Mouse (Mus musculus): ENCODE data around the gene Nrm. TPM values are rescaled to one million over a fixed set of nuclear protein-coding genes. Genes with fewer than 3 reads are reported as not detected.

The Nrm gene
- total RNA-seq, 2 experiments from 2014 or later: 82.8 to 114 TPM

DNA sequence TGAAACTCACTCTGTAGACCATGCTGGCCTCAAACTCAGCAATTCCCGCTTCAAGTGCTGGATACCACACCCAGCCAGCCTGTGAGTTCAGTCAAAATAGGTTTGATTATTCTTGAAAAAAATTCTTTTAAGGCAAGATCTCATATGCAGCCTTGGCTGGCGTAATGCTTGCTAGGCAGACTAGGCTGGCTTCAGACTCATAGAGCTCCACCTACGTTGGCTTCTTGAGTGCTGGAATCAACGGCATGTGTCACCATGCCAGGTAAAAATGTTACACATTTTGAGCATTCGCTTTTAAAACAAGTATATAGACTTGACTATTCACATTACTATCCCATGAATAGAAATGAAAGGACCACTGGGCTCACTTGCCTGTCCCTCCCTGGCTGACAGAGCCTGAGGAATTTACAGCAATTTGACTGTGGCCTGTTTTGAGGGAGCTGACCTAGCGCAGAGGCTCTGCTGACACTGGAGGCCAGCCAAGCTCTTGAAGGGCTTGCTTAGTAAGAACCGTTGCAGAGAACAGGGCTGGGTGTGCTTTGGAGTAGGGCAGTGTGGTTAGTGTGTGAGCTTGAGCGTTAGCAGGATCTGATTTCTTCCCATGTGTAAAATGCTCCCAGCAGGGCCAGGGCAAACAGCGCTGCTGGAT lies 42.3 kb downstream of the Nrm start:
- peak; percentile 30; the same call in 1 of the 2 replicates for ATAC-seq (ENCODE audit: poor library complexity, severe bottlenecking)

DNA sequence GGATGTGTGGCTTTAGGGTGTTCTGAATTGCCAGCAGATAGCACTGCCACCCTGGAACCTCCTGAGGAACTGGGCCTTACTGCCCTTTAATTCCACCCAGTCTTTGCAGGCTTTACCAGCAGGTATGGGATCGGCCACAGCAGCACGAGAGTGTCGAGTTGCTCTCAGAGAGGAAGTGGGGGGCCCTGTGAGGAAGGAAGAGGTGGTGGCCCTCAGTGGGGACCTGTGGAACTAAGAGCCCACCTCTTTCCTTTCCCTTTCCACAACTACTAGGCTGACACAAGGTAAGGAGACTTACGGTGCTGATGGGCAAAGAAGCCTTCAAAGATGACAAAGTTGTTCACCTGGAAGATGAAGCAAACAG lies 42.9 kb downstream of the Nrm start:
- ATAC-seq (ENCODE audit: poor library complexity, severe bottlenecking): 0 out of 2 replicates have a peak, but pooled peaks have one; percentile 24

DNA sequence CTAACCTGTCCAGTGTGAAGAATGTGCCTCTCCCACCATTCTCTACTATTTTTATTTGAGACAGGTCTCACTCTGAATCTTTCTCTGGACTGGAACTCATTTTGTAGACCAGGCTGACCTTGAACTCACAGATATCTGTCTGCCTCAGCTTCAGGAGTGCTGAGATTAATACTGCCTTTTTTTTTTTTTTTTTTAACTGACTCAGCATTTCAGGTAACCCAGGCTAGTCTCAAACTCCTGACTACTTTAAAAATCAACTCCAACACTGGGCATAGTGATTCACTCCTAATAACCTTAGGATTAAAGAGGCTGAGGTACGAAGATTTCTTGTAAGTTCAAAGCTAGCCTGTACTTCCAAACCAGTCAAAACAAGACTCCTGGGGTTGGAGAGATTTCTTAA lies 44.5 kb downstream of the Nrm start:
- no peak for ATAC-seq (ENCODE audit: poor library complexity, severe bottlenecking)

DNA sequence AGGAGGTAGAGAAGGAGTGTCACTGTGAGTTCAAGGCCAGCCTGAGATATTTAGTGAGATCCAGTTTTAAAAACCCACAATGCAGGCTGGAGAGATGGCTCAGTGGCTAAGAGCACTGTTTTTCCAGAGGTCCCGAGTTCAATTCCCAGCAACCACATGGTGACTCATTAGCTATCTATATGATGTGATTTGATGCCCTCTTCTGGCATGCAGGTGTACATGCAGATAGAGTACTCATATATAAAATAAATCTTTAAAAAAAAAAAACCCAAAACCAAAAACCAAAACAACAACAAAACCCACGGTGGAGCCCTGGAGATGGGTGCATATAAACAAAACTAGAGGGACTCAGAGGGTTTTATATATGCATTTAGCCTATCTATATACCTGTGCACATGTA lies 46.5 kb downstream of the Nrm start:
- ATAC-seq (ENCODE audit: poor library complexity, severe bottlenecking): no peak

DNA sequence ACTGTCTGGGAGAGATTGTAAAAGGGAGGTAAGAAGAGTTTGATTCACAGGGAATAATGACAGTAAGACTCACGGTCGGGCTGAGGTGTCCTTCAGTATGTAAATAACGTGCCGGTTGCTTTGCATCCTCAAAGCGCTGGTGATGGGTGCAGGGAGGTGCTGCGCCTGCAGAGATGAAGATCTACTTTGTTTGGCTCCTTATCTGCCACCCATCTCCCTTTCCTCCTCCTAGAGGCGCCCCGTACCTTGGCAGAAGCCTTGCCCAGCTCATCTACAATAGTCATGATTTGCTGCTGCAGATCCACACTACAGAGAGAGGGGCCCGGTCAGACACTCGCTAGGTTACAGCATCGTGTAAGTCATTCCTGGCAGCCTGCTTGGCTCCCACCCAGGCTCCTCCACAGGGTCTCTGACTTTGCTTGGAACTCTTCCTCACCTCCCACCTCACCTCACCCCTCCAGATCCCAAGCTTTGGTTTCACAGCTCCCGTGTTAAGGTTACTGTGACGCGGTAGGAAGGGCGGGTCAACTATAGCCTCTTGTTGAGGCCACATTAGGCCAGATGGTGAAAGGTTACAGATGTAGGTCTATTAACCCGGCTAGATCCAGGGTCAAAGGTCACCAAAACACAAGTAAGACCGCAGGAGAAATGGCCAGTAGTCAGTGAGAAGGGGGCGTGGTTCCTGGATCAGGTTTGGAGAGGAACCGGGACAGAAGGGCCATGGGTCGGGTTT lies 48.2 kb downstream of the Nrm start:
- ATAC-seq (ENCODE audit: poor library complexity, severe bottlenecking): no peak; the same call in 1 of the 2 replicates

DNA sequence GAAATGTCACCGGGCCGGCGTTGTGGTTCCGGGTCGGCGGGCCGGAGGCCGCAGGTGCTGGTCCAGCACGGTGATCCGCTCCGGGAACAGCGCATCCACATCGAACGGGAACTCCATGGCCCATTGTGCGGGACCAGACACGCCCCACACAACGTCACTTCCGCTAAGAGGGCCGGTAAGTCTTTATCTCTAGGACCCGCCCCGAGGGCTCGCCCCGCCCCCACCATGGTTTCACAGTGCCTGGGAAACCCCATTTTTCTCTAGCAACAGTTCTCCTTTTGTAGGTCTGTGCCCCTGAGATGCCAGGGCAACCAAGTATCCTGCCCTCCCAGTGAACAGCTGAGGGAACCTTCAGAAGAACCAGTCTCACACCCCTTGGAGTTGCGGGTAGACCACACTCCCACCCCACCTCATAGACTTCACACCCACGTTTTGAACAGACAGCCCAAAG lies 48.8 kb downstream of the Nrm start, which contains the start of gene Atat1:
Atat1 (minus strand) TSS at position 157 of the 451 bp plus-strand sequence.
- ATAC-seq (ENCODE audit: poor library complexity, severe bottlenecking): peak; percentile 97

DNA sequence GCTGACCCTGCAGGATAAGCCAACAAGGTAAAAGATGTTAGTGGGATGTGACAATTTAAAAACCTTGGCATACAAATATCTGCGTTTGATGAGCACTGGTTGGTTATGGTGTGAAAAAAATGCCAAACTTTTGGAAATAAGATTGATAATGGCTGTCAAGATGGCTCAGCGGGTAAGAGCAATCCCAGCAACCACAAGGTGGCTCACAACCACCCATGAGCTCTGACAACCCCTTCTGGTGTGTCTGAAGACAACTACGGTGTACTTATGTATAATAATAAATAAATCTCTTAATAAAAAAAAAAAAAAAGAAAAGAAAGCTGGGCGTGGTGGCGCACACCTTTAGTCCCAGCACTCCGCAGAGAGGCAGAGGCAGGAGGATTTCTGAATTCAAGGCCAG lies 53.9 kb downstream of the Nrm start:
- ATAC-seq (ENCODE audit: poor library complexity, severe bottlenecking): no peak

Other genes with a start within 250 kb of the Nrm start
- gene Gm9573, start 234.7 kb upstream of the Nrm start, total RNA-seq (2015): not detected in 2 replicates
- not detected in 2 replicates for gene Gm9573, start 234.7 kb upstream of the Nrm start, total RNA-seq (2017)
- gene Mucl3, start 217.6 kb upstream of the Nrm start, total RNA-seq (2015): not detected in 2 replicates
- not detected in 2 replicates for gene Mucl3, start 217.6 kb upstream of the Nrm start, total RNA-seq (2017)
- 2.1 and 5.3 TPM in 2 replicates for gene Vars2, start 193.7 kb upstream of the Nrm start, total RNA-seq (2015)
- 3.3 and 16.9 TPM in 2 replicates for gene Vars2, start 193.7 kb upstream of the Nrm start, total RNA-seq (2017)
- 13.4 and 15.1 TPM in 2 replicates for gene Gtf2h4, start 187.6 kb upstream of the Nrm start, total RNA-seq (2015)
- 10.6 and 14.9 TPM in 2 replicates for gene Gtf2h4, start 187.6 kb upstream of the Nrm start, total RNA-seq (2017)
- gene Ddr1, start 156.7 kb upstream of the Nrm start, total RNA-seq (2015): 0.91 and 1.0 TPM in 2 replicates
- gene Ddr1, start 156.7 kb upstream of the Nrm start, total RNA-seq (2017): 0.49 and 1.0 TPM in 2 replicates
- 21.1 and 22.8 TPM in 2 replicates for gene Ier3, start 39.6 kb upstream of the Nrm start, total RNA-seq (2015)
- 15.7 and 20.5 TPM in 2 replicates for gene Ier3, start 39.6 kb upstream of the Nrm start, total RNA-seq (2017)
- gene Flot1, start 38.1 kb upstream of the Nrm start, total RNA-seq (2015): 73.5 and 95.0 TPM in 2 replicates
- 124 and 127 TPM in 2 replicates for gene Flot1, start 38.1 kb upstream of the Nrm start, total RNA-seq (2017)
- gene Tubb5, start 23.0 kb upstream of the Nrm start, total RNA-seq (2015): 649 TPM in 2 replicates
- 751 and 811 TPM in 2 replicates for gene Tubb5, start 23.0 kb upstream of the Nrm start, total RNA-seq (2017)
- gene Mdc1, start 19.8 kb upstream of the Nrm start, total RNA-seq (2015): 37.6 and 62.8 TPM in 2 replicates
- gene Mdc1, start 19.8 kb upstream of the Nrm start, total RNA-seq (2017): 17.3 and 18.6 TPM in 2 replicates
- gene Ppp1r18, start 4.3 kb downstream of the Nrm start, total RNA-seq (2015): 153 and 167 TPM in 2 replicates
- gene Ppp1r18, start 4.3 kb downstream of the Nrm start, total RNA-seq (2017): 64.0 and 78.1 TPM in 2 replicates
- 87.6 and 118 TPM in 2 replicates for gene Dhx16, start 18.5 kb downstream of the Nrm start, total RNA-seq (2015)
- 65.9 and 72.8 TPM in 2 replicates for gene Dhx16, start 18.5 kb downstream of the Nrm start, total RNA-seq (2017)
- 28.4 and 31.8 TPM in 2 replicates for gene 2310061I04Rik, start 36.1 kb downstream of the Nrm start, total RNA-seq (2015)
- 3.5 and 9.8 TPM in 2 replicates for gene 2310061I04Rik, start 36.1 kb downstream of the Nrm start, total RNA-seq (2017)
- gene Atat1, start 48.8 kb downstream of the Nrm start, total RNA-seq (2015): 8.7 and 10.1 TPM in 2 replicates
- gene Atat1, start 48.8 kb downstream of the Nrm start, total RNA-seq (2017): 5.2 and 7.6 TPM in 2 replicates
- 29.2 and 35.9 TPM in 2 replicates for gene Mrps18b, start 55.1 kb downstream of the Nrm start, total RNA-seq (2015)
- 25.0 and 28.9 TPM in 2 replicates for gene Mrps18b, start 55.1 kb downstream of the Nrm start, total RNA-seq (2017)
- gene Ppp1r10, start 55.1 kb downstream of the Nrm start, total RNA-seq (2015): 82.4 and 93.7 TPM in 2 replicates
- 131 and 157 TPM in 2 replicates for gene Ppp1r10, start 55.1 kb downstream of the Nrm start, total RNA-seq (2017)
- 31.8 and 32.7 TPM in 2 replicates for gene Abcf1, start 108.4 kb downstream of the Nrm start, total RNA-seq (2015)
- 101 and 128 TPM in 2 replicates for gene Abcf1, start 108.4 kb downstream of the Nrm start, total RNA-seq (2017)
- gene Gnl1, start 118.5 kb downstream of the Nrm start, total RNA-seq (2015): 5.0 and 6.4 TPM in 2 replicates
- 11.3 and 13.9 TPM in 2 replicates for gene Gnl1, start 118.5 kb downstream of the Nrm start, total RNA-seq (2017)
- gene Prr3, start 118.9 kb downstream of the Nrm start, total RNA-seq (2015): 7.5 and 8.9 TPM in 2 replicates
- gene Prr3, start 118.9 kb downstream of the Nrm start, total RNA-seq (2017): 2.8 and 8.5 TPM in 2 replicates
- 19.5 and 20.8 TPM in 2 replicates for gene H2-T24, start 159.2 kb downstream of the Nrm start, total RNA-seq (2015)
- 85.4 and 88.2 TPM in 2 replicates for gene H2-T24, start 159.2 kb downstream of the Nrm start, total RNA-seq (2017)
- 211 and 216 TPM in 2 replicates for gene H2-T23, start 171.5 kb downstream of the Nrm start, total RNA-seq (2015)
- gene H2-T23, start 171.5 kb downstream of the Nrm start, total RNA-seq (2017): 185 and 224 TPM in 2 replicates
- 43.2 and 44.4 TPM in 2 replicates for gene H2-T22, start 181.4 kb downstream of the Nrm start, total RNA-seq (2015)
- 51.9 and 56.1 TPM in 2 replicates for gene H2-T22, start 181.4 kb downstream of the Nrm start, total RNA-seq (2017)
- not detected in 2 replicates for gene Gm6034, start 181.6 kb downstream of the Nrm start, total RNA-seq (2015)
- gene Gm6034, start 181.6 kb downstream of the Nrm start, total RNA-seq (2017): not detected in 2 replicates
- gene Gm11127, start 197.1 kb downstream of the Nrm start, total RNA-seq (2015): not detected in 2 replicates
- gene Gm11127, start 197.1 kb downstream of the Nrm start, total RNA-seq (2017): not detected in 2 replicates